Mouse (Mus musculus) lung, embryonic 15.5 days (tissue): ENCODE measurements around the gene Ston1. TPM values are rescaled to one million over a fixed set of nuclear protein-coding genes. Genes with fewer than 3 reads are reported as not detected.

ENCODE experiments used
- ATAC-seq: fragments of 200-750 bp; cut with Nextera tagmentation; 2 replicates; pipeline ENCODE4 v1.8.0; 2017; ENCODE audit warnings: moderate number of reproducible peaks, borderline replicate concordance; ENCODE audit not compliant: low FRiP score, low TSS enrichment; ENCODE audit errors: extremely low read depth
- H3K27ac ChIP-seq: fragments of 300-500 bp; sonication (generic); 2 replicates; pipeline ENCODE4 v1.5.1; 2015; ENCODE audit warnings: moderate library complexity, mild to moderate bottlenecking, inconsistent platforms
- H3K27me3 ChIP-seq: fragments of 300-500 bp; sonication (generic); 2 replicates; pipeline ENCODE4 v1.6.1; 2015; ENCODE audit warnings: inconsistent platforms
- H3K36me3 ChIP-seq: fragments of 300-500 bp; sonication (generic); 2 replicates; pipeline ENCODE4 v1.6.1; 2015; ENCODE audit warnings: inconsistent platforms
- H3K4me1 ChIP-seq: fragments of 300-500 bp; sonication (generic); 2 replicates; pipeline ENCODE4 v1.6.1; 2015; ENCODE audit warnings: inconsistent platforms
- H3K4me2 ChIP-seq: fragments of 300-500 bp; sonication (generic); 2 replicates; pipeline ENCODE4 v1.6.1; 2015; ENCODE audit warnings: inconsistent platforms, mild to moderate bottlenecking, moderate library complexity
- H3K4me3 ChIP-seq: fragments of 300-500 bp; sonication (generic); 2 replicates; pipeline ENCODE4 v1.5.1; 2015; ENCODE audit warnings: mild to moderate bottlenecking, inconsistent platforms
- H3K9ac ChIP-seq: fragments of 300-500 bp; sonication (generic); 2 replicates; pipeline ENCODE4 v1.6.1; 2015; ENCODE audit warnings: inconsistent platforms
- H3K9me3 ChIP-seq: fragments of 300-500 bp; sonication (generic); 2 replicates; pipeline ENCODE4 v1.6.1; 2016; ENCODE audit warnings: inconsistent platforms
- WGBS: fragments of 180-500 bp; shearing (Covaris S2); methylation state at CpG from one replicate; pipeline ENCODE4 v1.1.7; 2015; 5-methylcytosine and 5-hydroxymethylcytosine counted together
- polyA plus RNA-seq: library from polyadenylated mRNA; unstranded; fragments of >200 nt; fragmentation: Nextera tagmentation; extraction: Ambion mirVana; gene quantifications from 2 replicates; pipeline ENCODE4 v1.2.1, GENCODE M21; 2015

Gene Ston1
- polyA plus RNA-seq, 1 experiment from 2014 or later: 8.4 TPM

GRCm38 (mm10) chr17:88652702-88653374 is 55.4 kb downstream of the Ston1 start:
- no peak overlapping the region for H3K9ac ChIP-seq
- no peak overlapping the region for H3K4me2 ChIP-seq
- WGBS: 17% methylated on average over 21 of the region's 21 CpGs
- no peak overlapping the region for H3K27ac ChIP-seq
- no peaks in the 10 kb centered on the region for H3K27me3 ChIP-seq
- H3K4me1 ChIP-seq: no peaks in the 10 kb centered on the region
- H3K9me3 ChIP-seq: no peaks in the 10 kb centered on the region
- peaks cover 4% of the 10 kb centered on the region; the same call in 1 of the 2 replicates for H3K36me3 ChIP-seq
- no peak overlapping the region for H3K4me3 ChIP-seq
- peak; percentile 21; the same call in 1 of the 2 replicates for ATAC-seq

DNA sequence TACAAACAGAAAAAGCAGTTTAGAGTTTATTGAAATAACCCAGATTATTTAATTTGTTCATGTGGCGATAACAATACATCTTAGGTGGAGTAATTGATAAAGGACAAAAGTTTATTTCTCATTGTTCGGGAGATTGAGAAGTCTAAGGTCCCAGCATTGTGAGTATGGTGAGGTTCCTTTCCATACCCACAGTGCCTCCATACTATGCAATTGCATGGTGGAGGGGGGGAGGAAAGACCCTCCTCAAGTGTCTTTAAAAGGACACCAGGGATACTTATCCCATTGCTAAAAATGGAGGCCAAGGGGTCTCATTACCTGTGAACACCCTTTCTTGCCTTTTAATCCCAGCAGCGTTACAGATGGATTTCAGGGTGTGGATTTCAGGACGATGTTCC is 55.9 kb downstream of the Ston1 start:
- no peak overlapping the region for H3K4me2 ChIP-seq
- no peaks in the 10 kb centered on the region for H3K9me3 ChIP-seq
- peaks cover under 1% of the 10 kb centered on the region; the same call in 1 of the 2 replicates for H3K36me3 ChIP-seq
- no peak for ATAC-seq
- WGBS: 75% methylated on average over 4 of the region's 4 CpGs
- no peak overlapping the region for H3K9ac ChIP-seq
- no peak overlapping the region for H3K4me3 ChIP-seq
- H3K4me1 ChIP-seq: no peaks in the 10 kb centered on the region
- H3K27ac ChIP-seq: no peak overlapping the region
- no peaks in the 10 kb centered on the region for H3K27me3 ChIP-seq

DNA sequence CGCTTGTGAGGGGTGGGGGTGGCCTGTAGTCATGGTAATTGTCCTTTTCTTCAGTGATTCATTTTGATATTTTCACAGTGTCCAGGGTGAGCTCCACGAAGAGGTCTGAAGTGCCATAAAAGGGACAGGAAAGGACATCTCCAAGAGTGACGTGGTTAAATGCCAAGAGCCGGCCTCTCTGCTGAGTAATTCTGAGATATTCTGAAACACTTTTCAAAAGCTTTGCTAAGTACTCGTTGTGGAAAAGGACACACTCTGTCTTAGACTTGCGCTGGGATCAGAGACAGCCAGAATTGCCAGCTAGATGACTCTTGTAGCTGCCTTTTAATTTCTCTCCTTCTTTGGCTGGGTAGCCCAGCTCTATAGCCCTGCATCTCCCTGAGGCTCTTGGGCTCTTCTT is 61.0 kb downstream of the Ston1 start:
- Histone ChIP-seq H3K27me3 (no peaks in the 10 kb centered on the region), H3K9me3 (no peaks in the 10 kb centered on the region), H3K27ac (no peak overlapping the region), H3K36me3 (no peaks in the 10 kb centered on the region), H3K4me3 (no peak overlapping the region), H3K4me2 (no peak overlapping the region), H3K9ac (no peak overlapping the region), H3K4me1 (no peaks in the 10 kb centered on the region)
- no peak for ATAC-seq
- 54% methylated on average over 6 of the region's 6 CpGs for WGBS

DNA sequence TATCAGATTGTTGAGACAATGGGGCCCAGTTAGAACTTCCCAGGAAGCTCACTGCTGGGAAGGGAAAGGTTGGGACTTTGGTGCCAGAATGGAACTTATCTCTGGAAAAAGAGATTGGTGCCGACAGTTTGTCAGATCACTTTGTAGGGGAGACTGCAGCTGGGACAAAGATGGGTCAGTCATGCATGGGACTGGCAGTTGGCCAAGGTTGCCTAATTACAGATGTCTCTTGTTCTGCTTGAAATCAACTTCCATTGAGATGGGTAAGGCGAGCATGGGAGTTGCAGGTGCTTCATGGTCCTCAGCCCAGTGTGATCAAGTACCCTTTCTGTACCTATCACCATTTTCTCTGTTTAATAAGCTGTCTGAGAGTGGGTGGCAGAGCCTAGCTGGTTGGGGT is 68.6 kb downstream of the Ston1 start:
- no peak overlapping the region for H3K4me2 ChIP-seq
- ATAC-seq: no peak
- no peak overlapping the region for H3K27ac ChIP-seq
- no peaks in the 10 kb centered on the region for H3K27me3 ChIP-seq
- H3K9me3 ChIP-seq: no peaks in the 10 kb centered on the region
- no peaks in the 10 kb centered on the region for H3K36me3 ChIP-seq
- WGBS: 65% methylated on average over 2 of the region's 2 CpGs
- H3K4me1 ChIP-seq: peaks cover 7% of the 10 kb centered on the region; the same call in 1 of the 2 replicates
- H3K4me3 ChIP-seq: no peak overlapping the region
- H3K9ac ChIP-seq: no peak overlapping the region

- Histone ChIP-seq H3K36me3 (no peaks in the 10 kb centered on the region), H3K4me3 (peak within 1 kb of the TSS; percentile 7; the same call in 1 of the 2 replicates), H3K27me3 (no peaks in the 10 kb centered on the region), H3K4me1 (peaks cover 7% of the 10 kb centered on the region; the same call in 1 of the 2 replicates), H3K27ac (no peak within 1 kb of the TSS), H3K4me2 (peak within 1 kb of the TSS; percentile 50), H3K9ac (no peak within 1 kb of the TSS), H3K9me3 (no peaks in the 10 kb centered on the region)
- ATAC-seq: peak; percentile 23; the same call in 1 of the 2 replicates
- WGBS: 19% methylated on average over 21 of the region's 21 CpGs
Observed at GRCm38 (mm10) chr17:88668452-88668851, 71.0 kb downstream of the Ston1 start, which contains the start of gene Gtf2a1l. Gene Gtf2a1l (plus strand): TSS chr17:88668660.

GRCm38 (mm10) chr17:88669921-88670320 is 72.4 kb downstream of the Ston1 start:
- 71% methylated on average over 2 of the region's 2 CpGs for WGBS
- H3K4me3 ChIP-seq: no peak overlapping the region

DNA sequence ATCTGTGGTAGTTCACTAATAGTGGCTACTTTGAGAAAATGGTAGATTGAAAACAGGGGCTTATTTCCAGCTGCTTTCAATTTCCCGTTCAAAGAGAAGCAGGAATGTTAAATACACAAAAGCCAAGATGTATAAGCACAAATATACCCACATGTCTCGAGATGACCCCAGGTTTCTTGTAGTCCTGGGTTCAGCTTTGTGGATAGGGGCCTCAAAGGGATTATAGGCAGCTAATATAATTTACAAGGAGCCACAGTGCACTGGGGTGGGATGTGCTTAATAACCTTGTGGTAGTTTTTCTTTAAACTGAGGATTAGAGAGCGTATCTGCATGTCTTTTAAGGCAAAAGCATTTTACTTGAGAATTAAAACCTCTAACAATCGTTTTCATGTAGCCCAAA is 73.3 kb downstream of the Ston1 start:
- no peaks in the 10 kb centered on the region for H3K9me3 ChIP-seq
- H3K27me3 ChIP-seq: no peaks in the 10 kb centered on the region
- H3K9ac ChIP-seq: no peak overlapping the region
- H3K27ac ChIP-seq: no peak overlapping the region
- H3K36me3 ChIP-seq: no peaks in the 10 kb centered on the region
- no peak overlapping the region for H3K4me3 ChIP-seq
- no peak for ATAC-seq
- H3K4me2 ChIP-seq: no peak overlapping the region
- 44% methylated on average over 4 of the region's 4 CpGs for WGBS
- peaks cover 7% of the 10 kb centered on the region; the same call in 1 of the 2 replicates for H3K4me1 ChIP-seq

More at GRCm38 (mm10) chr17:88669921-88670320, 72.4 kb downstream of the Ston1 start:
- Histone ChIP-seq H3K36me3 (no peaks in the 10 kb centered on the region), H3K4me1 (peaks cover 7% of the 10 kb centered on the region; the same call in 1 of the 2 replicates), H3K27ac (no peak overlapping the region), H3K9me3 (no peaks in the 10 kb centered on the region), H3K9ac (no peak overlapping the region), H3K27me3 (no peaks in the 10 kb centered on the region), H3K4me2 (no peak overlapping the region)
- no peak for ATAC-seq

DNA sequence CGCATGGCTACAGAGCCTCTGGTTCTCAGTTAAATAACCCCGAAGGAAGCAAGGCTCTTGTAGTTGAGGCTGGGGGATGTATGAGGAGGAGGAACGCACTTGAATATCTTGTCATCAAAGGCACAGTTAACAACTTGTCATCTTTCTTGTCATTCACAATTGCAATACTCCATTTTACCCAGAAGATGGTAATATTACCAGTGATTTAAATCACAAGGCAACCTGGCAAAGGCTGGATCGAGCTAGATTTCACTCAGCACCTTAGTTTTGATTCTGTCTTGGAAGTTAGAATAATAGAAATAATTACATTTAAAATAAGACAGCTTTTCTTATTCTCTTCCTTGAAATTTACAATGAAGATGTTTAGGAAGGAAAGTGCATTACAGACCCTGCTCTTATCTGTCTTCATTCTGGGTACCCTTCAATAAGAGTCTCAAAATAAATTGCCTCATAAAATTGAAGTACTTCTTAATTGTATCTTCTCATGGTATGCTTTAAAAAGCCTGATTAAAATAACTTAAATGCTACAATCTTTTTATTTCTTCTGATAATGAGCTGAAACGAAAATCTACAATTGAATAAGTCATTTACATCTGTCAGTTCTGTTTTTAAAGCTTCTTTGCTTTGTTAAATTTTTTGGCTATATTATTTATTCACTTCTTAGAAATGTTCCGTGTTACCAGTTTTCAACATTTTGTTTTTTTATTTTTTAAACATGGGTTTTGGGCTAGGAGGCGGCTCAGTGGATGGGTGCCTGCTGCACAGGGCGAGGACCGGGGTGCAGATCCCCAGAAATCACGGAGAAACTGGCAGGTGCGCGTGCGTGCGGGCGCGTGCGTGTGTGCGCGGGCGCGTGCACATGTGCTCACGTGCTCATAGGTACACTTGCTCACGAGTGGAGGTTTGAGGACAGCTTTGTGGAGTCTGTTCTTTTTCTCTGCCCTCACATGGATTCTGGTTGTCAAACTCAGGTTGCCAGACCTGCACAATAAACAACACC is 78.1 kb downstream of the Ston1 start:
- Histone ChIP-seq H3K27me3 (no peaks in the 10 kb centered on the region), H3K4me3 (no peak overlapping the region), H3K9ac (no peak overlapping the region), H3K9me3 (no peaks in the 10 kb centered on the region), H3K27ac (no peak overlapping the region), H3K4me1 (no peaks in the 10 kb centered on the region), H3K4me2 (no peak overlapping the region), H3K36me3 (no peaks in the 10 kb centered on the region)
- 85% methylated on average over 23 of the region's 23 CpGs for WGBS
- ATAC-seq: no peak

- ATAC-seq: no peak
- H3K27ac ChIP-seq: no peak overlapping the region
- WGBS: 53% methylated on average over 11 of the region's 11 CpGs
Observed at GRCm38 (mm10) chr17:88688226-88688625, 90.7 kb downstream of the Ston1 start.

DNA sequence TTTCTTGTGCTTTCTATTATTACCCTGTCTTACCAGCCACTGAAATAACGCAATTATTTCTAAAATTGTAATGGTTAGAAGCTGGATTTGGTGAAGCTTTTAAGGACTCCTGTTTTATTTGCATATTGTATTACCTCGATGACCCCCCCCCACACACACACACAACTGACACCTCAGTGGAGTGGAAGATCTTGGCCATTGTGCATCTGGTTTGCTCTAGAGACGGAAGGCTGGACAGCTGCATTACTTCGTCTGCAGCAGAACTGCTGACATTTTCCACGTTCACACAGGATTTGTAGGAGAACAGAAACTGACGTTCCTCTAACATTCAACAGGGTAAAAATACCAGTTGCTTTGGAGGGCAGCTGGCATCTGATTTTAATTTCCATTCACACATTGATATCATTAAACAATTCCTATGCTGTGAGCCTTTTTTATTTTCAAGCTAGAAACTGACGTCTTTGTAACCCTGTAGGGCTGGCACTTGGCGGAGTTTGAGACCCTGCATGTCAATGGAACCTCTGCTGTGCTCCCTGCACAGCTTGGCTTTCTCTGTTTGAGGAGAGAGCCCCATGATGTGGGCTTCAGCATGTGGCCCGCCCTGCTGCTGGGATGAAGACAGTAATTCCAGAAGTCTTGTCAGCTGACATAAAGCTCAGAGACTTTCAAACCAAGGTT is 99.3 kb downstream of the Ston1 start:
- peaks cover 7% of the 10 kb centered on the region; the same call in 1 of the 2 replicates for H3K4me1 ChIP-seq
- H3K9ac ChIP-seq: no peak overlapping the region
- H3K4me2 ChIP-seq: no peak overlapping the region
- H3K9me3 ChIP-seq: no peaks in the 10 kb centered on the region
- no peak overlapping the region for H3K27ac ChIP-seq
- ATAC-seq: no peak
- H3K27me3 ChIP-seq: no peaks in the 10 kb centered on the region
- WGBS: 53% methylated on average over 9 of the region's 9 CpGs
- H3K4me3 ChIP-seq: no peak overlapping the region
- H3K36me3 ChIP-seq: no peaks in the 10 kb centered on the region

More at GRCm38 (mm10) chr17:88688226-88688625, 90.7 kb downstream of the Ston1 start:
- H3K36me3 ChIP-seq: no peaks in the 10 kb centered on the region
- H3K9ac ChIP-seq: no peak overlapping the region
- no peaks in the 10 kb centered on the region for H3K9me3 ChIP-seq
- no peak overlapping the region for H3K4me3 ChIP-seq
- H3K27me3 ChIP-seq: no peaks in the 10 kb centered on the region
- no peak overlapping the region for H3K4me2 ChIP-seq
- H3K4me1 ChIP-seq: no peaks in the 10 kb centered on the region

GRCm38 (mm10) chr17:88700901-88701300 is 103.4 kb downstream of the Ston1 start:
- Histone ChIP-seq H3K27me3 (no peaks in the 10 kb centered on the region), H3K9me3 (no peaks in the 10 kb centered on the region), H3K27ac (no peak overlapping the region), H3K4me2 (no peak overlapping the region), H3K4me3 (no peak overlapping the region), H3K4me1 (peaks cover 17% of the 10 kb centered on the region), H3K9ac (no peak overlapping the region), H3K36me3 (no peaks in the 10 kb centered on the region)
- ATAC-seq: no peak
